24 mouse cellular contexts compared by ENCODE assay signal in genomic region chr10:13065129-13065752, GRCm38 (mm10). TPM values are rescaled to one million over a fixed set of nuclear protein-coding genes. Genes with fewer than 3 reads are reported as not detected.
DNase-seq lines count a peak whose midpoint lies in the region; ATAC-seq and TF ChIP-seq lines count a peak whose summit lies in the region.
"Had no signal": no experiment of that assay in that cellular context is flagged by ENCODE, and none has a peak within 500 bp of the region (broad histone marks: within the 10 kb centered on the region; RNA-seq: fewer than 3 reads in every experiment).

No protein-coding gene starts in this region.

- 0 out of 2 replicates have a peak, but pooled peaks cover 9% of the 10 kb centered on the region for H3K4me1 ChIP-seq in heart, embryonic 12.5 days (replicated peaks)
- no peaks in the 10 kb centered on the region for H3K4me1 ChIP-seq in heart, postnatal 0 days (ENCODE audit: control insufficient read depth, insufficient read depth)
- peaks cover 9% of the 10 kb centered on the region; the same call in 1 of the 2 replicates for H3K4me1 ChIP-seq in kidney, embryonic 14.5 days (ENCODE audit: control insufficient read depth, insufficient read depth, low read length)

- H3K27me3 ChIP-seq in heart, embryonic 12.5 days (replicated peaks), result peaks cover 19% of the 10 kb centered on the region
- peaks cover 15% of the 10 kb centered on the region for H3K27me3 ChIP-seq in heart, postnatal 0 days (ENCODE audit: control insufficient read depth, insufficient read depth, low read length)
- H3K27me3 ChIP-seq in kidney, embryonic 14.5 days (ENCODE audit: control insufficient read depth, insufficient read depth, low read length), result peaks cover 10% of the 10 kb centered on the region; the same call in 1 of the 2 replicates

- no peak for TF ChIP-seq CTCF in heart, postnatal 0 days (IDR thresholded peaks at IDR 0.05; ENCODE audit: low read depth)

- no peak overlapping the region for H3K9ac ChIP-seq in heart, embryonic 12.5 days
- H3K9ac ChIP-seq in heart, postnatal 0 days (replicated peaks; ENCODE audit: low read depth, low read length), result no peak overlapping the region
- H3K9ac ChIP-seq in kidney, embryonic 14.5 days (ENCODE audit: low read depth, low read length), result no peak overlapping the region
- H3K9ac ChIP-seq: forebrain, embryonic 13.5 days; hindbrain, embryonic 15.5 days; limb, embryonic 12.5 days; liver, embryonic 15.5 days; midbrain, embryonic 13.5 days; neural tube, embryonic 13.5 days had no signal

- peak; percentile 78 for ATAC-seq in heart, embryonic 12.5 days (ENCODE audit: insufficient number of reproducible peaks, low FRiP score)
- ATAC-seq in heart, postnatal 0 days (ENCODE audit: insufficient read depth, low read depth), result peak; percentile 36; the same call in 1 of the 2 replicates
- ATAC-seq in kidney, embryonic 14.5 days (ENCODE audit: low FRiP score, low TSS enrichment), result no peak
- ATAC-seq: CD4-positive, CD25-positive, alpha-beta regulatory T cell, adult 4 months; forebrain, embryonic 13.5 days; midbrain, embryonic 13.5 days had no signal

- intact Hi-C loops in heart, postnatal 14 days (cut with DNase I), result no loop called here

- H3K4me2 ChIP-seq in heart, embryonic 12.5 days, result no peak overlapping the region
- H3K4me2 ChIP-seq in heart, postnatal 0 days (ENCODE audit: low read depth, low read length), result no peak overlapping the region
- H3K4me2 ChIP-seq in kidney, embryonic 14.5 days (replicated peaks; ENCODE audit: low read depth, low read length), result no peak overlapping the region
- H3K4me2 ChIP-seq: forebrain, embryonic 13.5 days; hindbrain, embryonic 15.5 days; limb, embryonic 12.5 days; liver, embryonic 15.5 days; midbrain, embryonic 13.5 days; neural tube, embryonic 13.5 days had no signal

- peaks cover 3% of the 10 kb centered on the region; the same call in 1 of the 2 replicates for H3K9me3 ChIP-seq in heart, embryonic 12.5 days (replicated peaks)
- no peaks in the 10 kb centered on the region for H3K9me3 ChIP-seq in heart, postnatal 0 days (replicated peaks; ENCODE audit: control insufficient read depth, low read length)
- H3K9me3 ChIP-seq in kidney, embryonic 14.5 days (ENCODE audit: control insufficient read depth, low read length), result no peaks in the 10 kb centered on the region
- H3K9me3 ChIP-seq: forebrain, embryonic 13.5 days; hindbrain, embryonic 10.5 days; hindbrain, embryonic 15.5 days; liver, embryonic 15.5 days; midbrain, embryonic 13.5 days; neural tube, embryonic 13.5 days had no signal

- TF ChIP-seq EP300 in heart, postnatal 0 days (IDR thresholded peaks at IDR 0.05; ENCODE audit: low read depth), result no peak

- DNase-seq in heart, adult 8-10 months (ENCODE audit: low spot score), result no peak
- peak; percentile 30 for DNase-seq in heart, postnatal 0 days (ENCODE audit: low spot score)
- no peak for DNase-seq in heart, postnatal 14 days
- DNase-seq in kidney, postnatal 36 days, result peak; percentile 12 to 22
- DNase-seq in induced T-regulatory cell, adult 2 months (ENCODE audit: low read depth), result peak; percentile 31
- DNase-seq: adrenal gland, postnatal 14 days; cerebellum, adult 11 months; cerebellum, adult 9-10 months; cerebellum, postnatal 36 days; gastrocnemius, postnatal 10 days; kidney, adult 9 months; right cerebral cortex, postnatal 4 days had no signal

- WGBS in heart, embryonic 12.5 days, result 45% methylated on average over 3 of the region's 3 CpGs
- WGBS in heart, postnatal 0 days, result 55% methylated on average over 3 of the region's 3 CpGs
- WGBS in kidney, embryonic 14.5 days, result 51% methylated on average over 3 of the region's 3 CpGs

- no peak overlapping the region for H3K27ac ChIP-seq in heart, embryonic 12.5 days (ENCODE audit: poor library complexity, severe bottlenecking)
- H3K27ac ChIP-seq in heart, postnatal 0 days (ENCODE audit: low read depth), result no peak overlapping the region
- H3K27ac ChIP-seq in kidney, embryonic 14.5 days (ENCODE audit: low read depth, low read length), result no peak overlapping the region
- H3K27ac ChIP-seq: forebrain, embryonic 13.5 days; hindbrain, embryonic 10.5 days; hindbrain, embryonic 15.5 days; limb, embryonic 12.5 days; liver, embryonic 15.5 days; macrophage; midbrain, embryonic 13.5 days; neural tube, embryonic 13.5 days had no signal

- no peaks in the 10 kb centered on the region for H3K36me3 ChIP-seq in heart, embryonic 12.5 days
- H3K36me3 ChIP-seq in heart, postnatal 0 days (replicated peaks; ENCODE audit: control insufficient read depth, insufficient read depth, low read length), result no peaks in the 10 kb centered on the region
- no peaks in the 10 kb centered on the region for H3K36me3 ChIP-seq in kidney, embryonic 14.5 days (ENCODE audit: control insufficient read depth, insufficient read depth, low read length)
- H3K36me3 ChIP-seq: hindbrain, embryonic 10.5 days; hindbrain, embryonic 15.5 days; limb, embryonic 12.5 days; liver, embryonic 15.5 days; midbrain, embryonic 13.5 days; neural tube, embryonic 13.5 days had no signal

- no peak overlapping the region for H3K4me3 ChIP-seq in heart, embryonic 12.5 days
- no peak overlapping the region for H3K4me3 ChIP-seq in heart, postnatal 0 days (ENCODE audit: low read depth, low read length)
- no peak overlapping the region for H3K4me3 ChIP-seq in kidney, embryonic 14.5 days (ENCODE audit: low read length)
- H3K4me3 ChIP-seq: forebrain, embryonic 13.5 days; hindbrain, embryonic 10.5 days; hindbrain, embryonic 15.5 days; limb, embryonic 12.5 days; liver, embryonic 15.5 days; midbrain, embryonic 13.5 days; neural tube, embryonic 13.5 days had no signal

RNA-seq across cellular contexts. Expression of gene Plagl1, which starts 4.9 kb away (rescaled TPM):
- 257 and 286 TPM in 2 replicates for polyA plus RNA-seq in heart, embryonic 12.5 days (2016; fragmentation: Nextera tagmentation; extraction: Ambion mirVana)
- 1 to 10 TPM; 4.1 to 9.4 (median 6.5) TPM for total RNA-seq in heart, adult 8-10 months (2022)
- total RNA-seq in heart, postnatal 0 days (2014; rRNA removed; ENCODE audit: low replicate concordance), result 560 and 720 TPM in 2 replicates
- 63.9 and 66.0 TPM in 2 replicates for polyA plus RNA-seq in heart, postnatal 0 days (2015; fragmentation: Nextera tagmentation; extraction: Ambion mirVana)
- 10 to 100 TPM; 22.7 to 23.3 TPM for total RNA-seq in heart, postnatal 14 days (2021)
- polyA plus RNA-seq in kidney, embryonic 14.5 days (2014; fragmentation: Nextera tagmentation; extraction: Ambion mirVana), result 116 and 125 TPM in 2 replicates
- total RNA-seq: megakaryocyte-erythroid progenitor cell, adult 5-6 weeks had no signal

Comparison
In these comparisons a context has a peak if more than half of its experiments do, and no peak if none do; other contexts are left out.
1. DNase-seq: peak in heart, postnatal 0 days (single experiment), kidney, postnatal 36 days (2 of 2) and induced T-regulatory cell, adult 2 months (single experiment); none in heart, adult 8-10 months (single experiment) and heart, postnatal 14 days (0 of 2).
2. RNA of gene Plagl1, which starts 4.9 kb away (total RNA-seq): 560 to 720 TPM in heart, postnatal 0 days; 22.7 to 23.3 TPM in heart, postnatal 14 days and 4.1 to 9.4 TPM in heart, adult 8-10 months; every median in the first group is over 10 times any median in the second.